Mouse (Mus musculus) megakaryocyte-erythroid progenitor cell, adult 5 weeks (primary cell): ENCODE data around the gene Olfr559. TPM values are rescaled to one million over a fixed set of nuclear protein-coding genes. Genes with fewer than 3 reads are reported as not detected.

Source experiments
- polyA plus RNA-seq: library from polyadenylated mRNA; stranded (reverse); fragments of >175 nt; gene quantifications from 2 replicates; pipeline ENCODE4 v1.2.3, GENCODE M21; 2012

Gene Olfr559
- polyA plus RNA-seq = not detected in 2 replicates

GRCm38 (mm10) chr7:102727391-102727790 lies at the start of gene Olfr559:
TSS of gene Olfr559 (minus strand) at chr7:102727491.

GRCm38 (mm10) chr7:102770921-102771320 lies 43.6 kb upstream of the Olfr559 start, which contains the start of gene Olfr561:
TSS of gene Olfr561 (plus strand) at chr7:102771221.

GRCm38 (mm10) chr7:102759266-102759665 lies 32.0 kb upstream of the Olfr559 start, which contains the start of the genes Olfr560 and Olfr78:
TSS of gene Olfr560 (minus strand) at chr7:102759366.
TSS of gene Olfr78 (minus strand) at chr7:102759471.

GRCm38 (mm10) chr7:102718970-102719369 lies 8.3 kb downstream of the Olfr559 start, which contains the start of gene Olfr33:
TSS of gene Olfr33 (minus strand) at chr7:102719070.

GRCm38 (mm10) chr7:102701915-102702314 lies 25.4 kb downstream of the Olfr559 start, which contains the start of gene Olfr558:
TSS of gene Olfr558 (plus strand) at chr7:102702215.

GRCm38 (mm10) chr7:102695358-102696125 lies 31.7 kb downstream of the Olfr559 start, which contains the start of gene Olfr557:
TSS of gene Olfr557 (plus strand) at chr7:102695910.

GRCm38 (mm10) chr7:102686944-102687501 lies 40.3 kb downstream of the Olfr559 start, which contains the start of gene Trim68:
TSS of gene Trim68 (minus strand) at chr7:102687327.

Other genes starting within 250 kb of the Olfr559 start
- not detected in 2 replicates for gene Olfr543, start 245.8 kb downstream of the Olfr559 start, polyA plus RNA-seq
- not detected in 2 replicates for gene Olfr544, start 239.2 kb downstream of the Olfr559 start, polyA plus RNA-seq
- not detected in 2 replicates for gene Olfr545, start 227.9 kb downstream of the Olfr559 start, polyA plus RNA-seq
- gene Olfr547, start 192.7 kb downstream of the Olfr559 start, polyA plus RNA-seq = not detected in 2 replicates
- not detected in 2 replicates for gene Olfr548-ps1, start 186.6 kb downstream of the Olfr559 start, polyA plus RNA-seq
- gene Olfr549, start 177.6 kb downstream of the Olfr559 start, polyA plus RNA-seq = not detected in 2 replicates
- 6.4 and 9.6 TPM in 2 replicates for gene Trim21, start 162.0 kb downstream of the Olfr559 start, polyA plus RNA-seq
- not detected in 2 replicates for gene Olfr550, start 156.0 kb downstream of the Olfr559 start, polyA plus RNA-seq
- 0.04 TPM in 1 of 2 replicates, not detected in the other for gene Olfr551, start 135.6 kb downstream of the Olfr559 start, polyA plus RNA-seq
- gene Olfr552, start 129.7 kb downstream of the Olfr559 start, polyA plus RNA-seq = not detected in 2 replicates
- gene Olfr553, start 109.3 kb downstream of the Olfr559 start, polyA plus RNA-seq = not detected in 2 replicates
- not detected in 2 replicates for gene Olfr554, start 89.1 kb downstream of the Olfr559 start, polyA plus RNA-seq
- gene Olfr555, start 68.7 kb downstream of the Olfr559 start, polyA plus RNA-seq = not detected in 2 replicates
- not detected in 2 replicates for gene Olfr556, start 62.6 kb downstream of the Olfr559 start, polyA plus RNA-seq
- 1.6 and 1.8 TPM in 2 replicates for gene Trim68, start 40.2 kb downstream of the Olfr559 start, polyA plus RNA-seq
- not detected in 2 replicates for gene Olfr557, start 31.6 kb downstream of the Olfr559 start, polyA plus RNA-seq
- gene Olfr558, start 25.3 kb downstream of the Olfr559 start, polyA plus RNA-seq = not detected in 2 replicates
- not detected in 2 replicates for gene Olfr33, start 8.4 kb downstream of the Olfr559 start, polyA plus RNA-seq
- not detected in 2 replicates for gene Olfr560, start 31.9 kb upstream of the Olfr559 start, polyA plus RNA-seq
- gene Olfr78, start 32.0 kb upstream of the Olfr559 start, polyA plus RNA-seq = 0.01 and 0.03 TPM in 2 replicates
- gene Olfr561, start 43.7 kb upstream of the Olfr559 start, polyA plus RNA-seq = not detected in 2 replicates
- gene Olfr564, start 76.0 kb upstream of the Olfr559 start, polyA plus RNA-seq = not detected in 2 replicates
- not detected in 2 replicates for gene Olfr566, start 131.3 kb upstream of the Olfr559 start, polyA plus RNA-seq
- not detected in 2 replicates for gene Olfr568, start 149.6 kb upstream of the Olfr559 start, polyA plus RNA-seq
- not detected in 2 replicates for gene Olfr569, start 163.4 kb upstream of the Olfr559 start, polyA plus RNA-seq
- not detected in 2 replicates for gene Olfr570, start 167.1 kb upstream of the Olfr559 start, polyA plus RNA-seq
- not detected in 2 replicates for gene Olfr571, start 190.0 kb upstream of the Olfr559 start, polyA plus RNA-seq
- gene Olfr572, start 196.9 kb upstream of the Olfr559 start, polyA plus RNA-seq = not detected in 2 replicates
- gene Olfr573-ps1, start 215.1 kb upstream of the Olfr559 start, polyA plus RNA-seq = not detected in 2 replicates
- gene Olfr574, start 221.0 kb upstream of the Olfr559 start, polyA plus RNA-seq = not detected in 2 replicates
- gene Olfr575, start 231.3 kb upstream of the Olfr559 start, polyA plus RNA-seq = not detected in 2 replicates
- gene Olfr576, start 235.2 kb upstream of the Olfr559 start, polyA plus RNA-seq = not detected in 2 replicates
- gene Olfr577, start 248.5 kb upstream of the Olfr559 start, polyA plus RNA-seq = not detected in 2 replicates